Mouse (Mus musculus) heart, adult 2 months (tissue): Measurements from ENCODE around the gene Snai3.

Experiments used
- CTCF ChIP-seq: fragments of 200-600 bp; IDR thresholded peaks from 2 replicates; pipeline ENCODE4 v1.8.1; 2022; ENCODE audit warnings: antibody characterized with exemption, mild to moderate bottlenecking, moderate library complexity
- EP300 ChIP-seq: fragments of 200-500 bp; IDR thresholded peaks from 2 replicates; pipeline ENCODE4 v1.6.1; 2011; ENCODE audit warnings: low read depth, low read length, control low read depth; ENCODE audit not compliant: insufficient read depth
- POLR2A ChIP-seq: fragments of 200-500 bp; IDR thresholded peaks from 2 replicates; pipeline ENCODE4 v1.6.1; 2011; ENCODE audit warnings: mild to moderate bottlenecking, low read depth, low read length, control low read depth; ENCODE audit not compliant: insufficient read depth

DNA sequence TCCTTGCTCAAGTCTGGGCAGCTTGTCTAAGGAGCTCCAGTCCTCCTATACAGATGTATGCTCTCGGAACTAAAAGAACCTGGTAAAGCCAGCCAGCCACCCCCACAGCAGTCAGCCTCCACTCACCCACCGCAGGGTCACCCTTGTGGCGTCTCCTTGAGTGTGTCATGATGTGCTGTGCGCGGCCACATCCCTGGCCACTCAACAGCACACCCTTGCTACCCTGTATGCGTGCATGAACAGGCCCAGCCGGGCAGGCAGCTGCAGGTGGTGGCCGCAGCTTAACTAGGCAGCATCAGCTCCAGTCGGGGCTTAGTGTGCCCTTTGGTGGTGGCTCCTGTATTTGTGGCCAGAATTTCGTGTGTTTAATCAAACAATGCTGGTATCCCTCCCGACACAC lies 3.4 kb downstream of the Snai3 start:
- no peak for TF ChIP-seq EP300
- no peak for TF ChIP-seq CTCF
- no peak for TF ChIP-seq POLR2A
